Mouse (Mus musculus): ENCODE data around the gene Igfbp1. TPM values are rescaled to one million over a fixed set of nuclear protein-coding genes. Genes with fewer than 3 reads are reported as not detected.

Igfbp1 gene
- total RNA-seq, 1 experiment from 2014 or later, result not detected

Other genes starting within 250 kb of the Igfbp1 start
- not detected in 2 replicates for gene Adcy1, start 134.3 kb upstream of the Igfbp1 start, total RNA-seq (2017)
- not detected in 2 replicates for gene Gm11985, start 9.2 kb upstream of the Igfbp1 start, total RNA-seq (2017)
- gene Igfbp3, start 16.1 kb downstream of the Igfbp1 start, total RNA-seq (2017), result not detected in 2 replicates

Data from hematopoietic stem cell, adult 5-6 weeks (primary cell).